Mouse (Mus musculus) CH12.LX (cell line): Measurements from ENCODE around the gene Cops4.

Source experiments
- CTCF ChIP-seq, 2 experiments: IDR thresholded peaks in 1 of 2; conservative IDR thresholded peaks in 1 of 2; 2 replicates each; pipeline ENCODE4 v1.5.1; 2011 to 2012; ENCODE audit warnings: low read depth in 2 of 2, low read length in 2 of 2, improper control_type of control experiment in 1 of 2, inconsistent platforms in 1 of 2, mild to moderate bottlenecking in 1 of 2, moderate library complexity in 1 of 2
- EP300 ChIP-seq: IDR thresholded peaks from 2 replicates; pipeline ENCODE4 v1.6.1; 2011; ENCODE audit warnings: low read length, improper control_type of control experiment
- POLR2A ChIP-seq: IDR thresholded peaks from 2 replicates; pipeline ENCODE4 v1.6.1; 2011; ENCODE audit warnings: low read depth, mild to moderate bottlenecking, improper control_type of control experiment, low read length
- USF1 ChIP-seq: IDR thresholded peaks from 2 replicates; pipeline ENCODE4 v1.6.1; 2014; ENCODE audit warnings: low read depth, mild to moderate bottlenecking, inconsistent platforms, low read length, improper control_type of control experiment

- TF ChIP-seq EP300 (peak; percentile 66), CTCF (conservative IDR thresholded peaks at IDR 0.05 in 1 of 2, IDR thresholded peaks at IDR 0.05 in 1 of 2; ENCODE audit: low read depth in 2 of 2, low read length in 2 of 2) (no peak), USF1 (no peak), POLR2A (no peak)
Observed at GRCm38 (mm10) chr5:100535826-100536225, 17.7 kb downstream of the Cops4 start.
